Mouse (Mus musculus) CH12.LX (cell line): ENCODE measurements at regions not wholly inside any gene's neighbourhood (a gene's known extent, or its start where the extent isn't known, plus 50 kb on each side); places are given as distances from the start of the nearest gene placed in this dataset.

Experiments
- DNase-seq: peaks from one replicate; pipeline ENCODE4 v3.0.0-alpha.2; 2013; ENCODE audit errors: extremely low read depth
- H3K27ac ChIP-seq: 2 replicates; pipeline ENCODE4 v1.5.1; 2012; ENCODE audit warnings: low read depth, mild to moderate bottlenecking, control low read depth, moderate library complexity; ENCODE audit not compliant: insufficient read depth
- H3K27me3 ChIP-seq: replicated peaks from 2 replicates; pipeline ENCODE3; 2012; ENCODE audit warnings: inconsistent platforms
- H3K36me3 ChIP-seq, 2 experiments: replicated peaks in 1 of 2; 2 replicates each; pipeline versions ENCODE3 to v1.6.1; 2012; ENCODE audit warnings: inconsistent platforms in 1 of 2, low read length in 1 of 2, mild to moderate bottlenecking in 1 of 2, mixed read lengths in 1 of 2, moderate library complexity in 1 of 2; ENCODE audit not compliant: control insufficient read depth in 1 of 2, insufficient read depth in 1 of 2
- H3K4me1 ChIP-seq, 2 experiments: 2 replicates each; pipeline ENCODE4 v1.6.1; 2012; ENCODE audit warnings: inconsistent platforms in 1 of 2, moderate library complexity in 1 of 2; ENCODE audit not compliant: insufficient read depth in 2 of 2, control insufficient read depth in 1 of 2
- H3K4me2 ChIP-seq: 2 replicates; pipeline ENCODE4 v1.6.1; 2012; ENCODE audit warnings: low read depth, mild to moderate bottlenecking, control low read depth; ENCODE audit not compliant: poor library complexity, insufficient read depth, severe bottlenecking
- H3K4me3 ChIP-seq, 3 experiments: fragments of 150-350 bp in 1 of 3; sonication (generic) in 1 of 3; replicated peaks in 1 of 3; 2 replicates each; pipeline versions ENCODE3 to v1.5.1; 2011 to 2012; ENCODE audit warnings: low read depth in 2 of 3, low read length in 2 of 3, mild to moderate bottlenecking in 2 of 3, moderate library complexity in 2 of 3, control low read depth in 1 of 3, improper control_type of control experiment in 1 of 3, inconsistent platforms in 1 of 3, mixed read lengths in 1 of 3; ENCODE audit not compliant: poor library complexity in 1 of 3
- H3K79me2 ChIP-seq: replicated peaks from 2 replicates; pipeline ENCODE4 v1.6.1; 2012; ENCODE audit warnings: mild to moderate bottlenecking, moderate library complexity; ENCODE audit not compliant: control insufficient read depth, poor library complexity, insufficient read depth, severe bottlenecking; ENCODE audit errors: extremely low read depth
- H3K9ac ChIP-seq: 2 replicates; pipeline ENCODE4 v1.6.1; 2012; ENCODE audit warnings: low read depth, mild to moderate bottlenecking, control low read depth, moderate library complexity; ENCODE audit not compliant: insufficient read depth
- H3K9me3 ChIP-seq: replicated peaks from 2 replicates; pipeline ENCODE3; 2012; ENCODE audit warnings: low read length, inconsistent platforms, mixed read lengths
- BHLHE40 ChIP-seq: IDR thresholded peaks from 2 replicates; pipeline ENCODE4 v1.6.1; 2011; ENCODE audit warnings: mild to moderate bottlenecking, low read depth, low read length, improper control_type of control experiment
- CHD2 ChIP-seq: IDR thresholded peaks from 2 replicates; pipeline ENCODE4 v1.6.1; 2011; ENCODE audit warnings: low read length, improper control_type of control experiment
- E2F4 ChIP-seq: IDR thresholded peaks from 2 replicates; pipeline ENCODE4 v1.6.1; 2011; ENCODE audit warnings: low read depth, low read length, improper control_type of control experiment; ENCODE audit not compliant: insufficient replicate concordance
- ELF1 ChIP-seq: IDR thresholded peaks from 2 replicates; pipeline ENCODE4 v1.6.1; 2014; ENCODE audit warnings: low read depth, mild to moderate bottlenecking, inconsistent platforms, low read length, improper control_type of control experiment
- EP300 ChIP-seq: IDR thresholded peaks from 2 replicates; pipeline ENCODE4 v1.6.1; 2011; ENCODE audit warnings: low read length, improper control_type of control experiment
- HCFC1 ChIP-seq: IDR thresholded peaks from 2 replicates; pipeline ENCODE4 v1.6.1; 2012; ENCODE audit warnings: low read depth, mild to moderate bottlenecking, inconsistent platforms, low read length, improper control_type of control experiment
- IRF4 ChIP-seq: IDR thresholded peaks from 2 replicates; pipeline ENCODE4 v1.6.1; 2014; ENCODE audit warnings: low read depth, mild to moderate bottlenecking, inconsistent platforms, low read length, improper control_type of control experiment
- JUN ChIP-seq: IDR thresholded peaks from 2 replicates; pipeline ENCODE4 v1.6.1; 2011; ENCODE audit warnings: low read depth, mild to moderate bottlenecking, low read length, improper control_type of control experiment, moderate library complexity; ENCODE audit not compliant: insufficient read depth
- MAX ChIP-seq: IDR thresholded peaks from 2 replicates; pipeline ENCODE4 v1.6.1; 2011; ENCODE audit warnings: low read length, improper control_type of control experiment
- MAZ ChIP-seq: IDR thresholded peaks from 2 replicates; pipeline ENCODE4 v1.6.1; 2012; ENCODE audit warnings: low read depth, mild to moderate bottlenecking, inconsistent platforms, low read length, improper control_type of control experiment, moderate library complexity
- MEF2A ChIP-seq: IDR thresholded peaks from 2 replicates; pipeline ENCODE4 v1.6.1; 2014; ENCODE audit warnings: low read depth, mild to moderate bottlenecking, inconsistent platforms, low read length, improper control_type of control experiment, borderline replicate concordance
- MXI1 ChIP-seq: IDR thresholded peaks from 2 replicates; pipeline ENCODE4 v1.6.1; 2011; ENCODE audit warnings: mild to moderate bottlenecking, low read depth, low read length, improper control_type of control experiment
- NELFE ChIP-seq: IDR thresholded peaks from 2 replicates; pipeline ENCODE4 v1.6.1; 2011; ENCODE audit warnings: low read depth, low read length, improper control_type of control experiment
- PAX5 ChIP-seq: IDR thresholded peaks from 2 replicates; pipeline ENCODE4 v1.6.1; 2012; ENCODE audit warnings: low read length, inconsistent platforms, mixed read lengths
- POLR2A ChIP-seq: IDR thresholded peaks from 2 replicates; pipeline ENCODE4 v1.6.1; 2011; ENCODE audit warnings: low read depth, mild to moderate bottlenecking, improper control_type of control experiment, low read length
- POLR2AphosphoS2 ChIP-seq: IDR thresholded peaks from 2 replicates; pipeline ENCODE4 v1.6.1; 2011; ENCODE audit warnings: low read depth, low read length, improper control_type of control experiment
- RCOR1 ChIP-seq: conservative IDR thresholded peaks from 2 replicates; pipeline ENCODE4 v1.6.1; 2012; ENCODE audit warnings: low read depth, mild to moderate bottlenecking, inconsistent platforms, low read length, improper control_type of control experiment
- SIN3A ChIP-seq: IDR thresholded peaks from 2 replicates; pipeline ENCODE4 v1.6.1; 2012; ENCODE audit warnings: low read length, improper control_type of control experiment, inconsistent platforms
- SMC3 ChIP-seq: IDR thresholded peaks from 2 replicates; pipeline ENCODE4 v1.6.1; 2011; ENCODE audit warnings: low read depth, low read length, improper control_type of control experiment
- USF2 ChIP-seq: conservative IDR thresholded peaks from 2 replicates; pipeline ENCODE4 v1.6.1; 2011; ENCODE audit warnings: low read depth, low read length, improper control_type of control experiment
- ZKSCAN1 ChIP-seq: IDR thresholded peaks from 2 replicates; pipeline ENCODE4 v1.6.1; 2012; ENCODE audit warnings: low read depth, inconsistent platforms, low read length, improper control_type of control experiment, borderline replicate concordance
- ZNF384 ChIP-seq: IDR thresholded peaks from 2 replicates; pipeline ENCODE4 v1.6.1; 2012; ENCODE audit warnings: low read depth, low read length, improper control_type of control experiment, inconsistent platforms
- dilution Hi-C: fragments of 300-500 bp; cut with MboI; formaldehyde crosslinking; loops from 2 replicates; pipeline ENCODE4 v1.14.3; 2020; ENCODE audit warnings: low sequenced_read_pairs; ENCODE audit not compliant: extremely low pct_unique_long_range_greater_than_20kb, extremely low pct_ligation_motif_present
- in situ Hi-C: fragments of 300-500 bp; cut with MboI; formaldehyde crosslinking; loops from 3 replicates; pipeline ENCODE4 v1.14.3; 2019; ENCODE audit warnings: low sequenced_read_pairs, low pct_ligation_motif_present, low pct_unique_long_range_greater_than_20kb, mixed read lengths

GRCm38 (mm10) chr12:71380424-71380761 is 70.7 kb downstream of the Dact1 start:
- H3K36me3 ChIP-seq, result no peaks in the 10 kb centered on the region
- DNase-seq, result no peak
- peaks cover 0 to 16% of the 10 kb centered on the region in 2 experiments; a peak in 3 of 4 replicates for H3K4me1 ChIP-seq
- no peak overlapping the region for H3K4me2 ChIP-seq
- no peaks in the 10 kb centered on the region for H3K9me3 ChIP-seq
- in situ Hi-C loops, result no loop called here
- H3K9ac ChIP-seq, result no peak overlapping the region
- TF ChIP-seq EP300 (no peak), NELFE (no peak), POLR2AphosphoS2 (no peak), SIN3A (no peak), MAZ (no peak), MAX (no peak), ZNF384 (no peak), ZKSCAN1 (no peak), POLR2A (no peak), MXI1 (no peak), IRF4 (no peak), ELF1 (no peak), RCOR1 (no peak), E2F4 (no peak), SMC3 (no peak), HCFC1 (no peak), JUN (no peak)
- TF ChIP-seq, all 38 proteins: peak for 0
- Histone ChIP-seq H3K27me3 (no peaks in the 10 kb centered on the region), H3K27ac (no peak overlapping the region), H3K4me3 (no peak overlapping the region), H3K79me2 (no peaks in the 10 kb centered on the region)
- dilution Hi-C loops, result no loop called here

GRCm38 (mm10) chr12:71386251-71386650 is 76.6 kb downstream of the Dact1 start:
- dilution Hi-C loops, result no loop called here
- DNase-seq, result no peak
- H3K4me1 ChIP-seq, result no peaks in the 10 kb centered on the region
- no peaks in the 10 kb centered on the region for H3K9me3 ChIP-seq
- no peak overlapping the region for H3K4me2 ChIP-seq
- H3K9ac ChIP-seq, result no peak overlapping the region
- no peak overlapping the region for H3K27ac ChIP-seq
- no peaks in the 10 kb centered on the region for H3K79me2 ChIP-seq
- TF ChIP-seq SMC3, result no peak
- no peak for TF ChIP-seq CHD2
- TF ChIP-seq USF2, result no peak
- no peak for TF ChIP-seq MAX
- TF ChIP-seq MAZ, result no peak
- TF ChIP-seq POLR2AphosphoS2, result no peak
- no peak for TF ChIP-seq BHLHE40
- no peak for TF ChIP-seq MXI1
- TF ChIP-seq MEF2A, result no peak
- TF ChIP-seq PAX5, result no peak
- no peak for TF ChIP-seq ZNF384
- TF ChIP-seq JUN, result no peak
- TF ChIP-seq E2F4, result no peak
- TF ChIP-seq SIN3A, result no peak
- no peak for TF ChIP-seq ZKSCAN1
- no peak for TF ChIP-seq HCFC1
- TF ChIP-seq, all 38 proteins: peak for 0
- Histone ChIP-seq H3K27me3 (no peaks in the 10 kb centered on the region), H3K4me3 (no peak overlapping the region), H3K36me3 (no peaks in the 10 kb centered on the region)
- in situ Hi-C loops, result no loop called here
